17 mouse cellular contexts compared by ENCODE assay signal in genomic region chr9:66280496-66280895, GRCm38 (mm10).
DNase-seq lines count a peak whose midpoint lies in the region; ATAC-seq lines count a peak whose summit lies in the region.
"Had no signal": no experiment of that assay in that cellular context is flagged by ENCODE, and none has a peak within 500 bp of the region (broad histone marks: within the 10 kb centered on the region; RNA-seq: fewer than 3 reads in every experiment).

No protein-coding gene starts in this region.

- no peaks in the 10 kb centered on the region for H3K27me3 ChIP-seq in megakaryocyte, embryonic 14.5 days (replicated peaks)
- H3K27me3 ChIP-seq: embryonic facial prominence, embryonic 12.5 days; lung, embryonic 15.5 days had no signal

- H3K4me3 ChIP-seq in megakaryocyte, embryonic 14.5 days (replicated peaks), result peak overlapping the region; percentile 64
- H3K4me3 ChIP-seq: embryonic facial prominence, embryonic 12.5 days; left cerebral cortex, adult 2 months; lung, embryonic 15.5 days had no signal

- ATAC-seq in megakaryocyte, adult 5-6 weeks (ENCODE audit: poor library complexity, severe bottlenecking), result no peak
- ATAC-seq: hindbrain, embryonic 16.5 days had no signal

- no peaks in the 10 kb centered on the region for H3K9me3 ChIP-seq in megakaryocyte, embryonic 14.5 days
- H3K9me3 ChIP-seq: embryonic facial prominence, embryonic 12.5 days; lung, embryonic 15.5 days had no signal

- peaks cover 6% of the 10 kb centered on the region for H3K36me3 ChIP-seq in megakaryocyte, embryonic 14.5 days (replicated peaks; ENCODE audit: low read length)
- H3K36me3 ChIP-seq: embryonic facial prominence, embryonic 12.5 days; lung, embryonic 15.5 days had no signal

- peaks cover 81% of the 10 kb centered on the region for H3K4me1 ChIP-seq in megakaryocyte, embryonic 14.5 days

- peak; percentile 33 to 57 for DNase-seq in CD8-positive naive resting alpha-beta T cell, adult 2 months (ENCODE audit: low read depth in 2 of 2, low spot score in 2 of 2)
- peak; percentile 79 to 82 for DNase-seq in natural killer cell, adult 2 months (ENCODE audit: low spot score in 2 of 2)
- peak; percentile 71 for DNase-seq in thymus, postnatal 25 days
- no peak for DNase-seq in cerebellum, postnatal 36 days
- DNase-seq in urinary bladder, postnatal 10 days (ENCODE audit: low spot score), result no peak
- DNase-seq in layer of hippocampus, adult 18-20 months (ENCODE audit: low spot score in 2 of 2), result no peak
- DNase-seq: cerebellum, adult 11 months; gastrocnemius, postnatal 25 days; heart, postnatal 36 days; kidney, adult 8-10 months; liver had no signal

Comparison
In these comparisons a context has a peak if more than half of its experiments do, and no peak if none do; other contexts are left out.
1. DNase-seq: peak in CD8-positive naive resting alpha-beta T cell, adult 2 months (2 of 2), natural killer cell, adult 2 months (2 of 2) and thymus, postnatal 25 days (single experiment); none in cerebellum, postnatal 36 days (0 of 2), urinary bladder, postnatal 10 days (single experiment) and layer of hippocampus, adult 18-20 months (0 of 2).